Comparison of ENCODE assay signal across 14 mouse cellular contexts in the genomic region with DNA sequence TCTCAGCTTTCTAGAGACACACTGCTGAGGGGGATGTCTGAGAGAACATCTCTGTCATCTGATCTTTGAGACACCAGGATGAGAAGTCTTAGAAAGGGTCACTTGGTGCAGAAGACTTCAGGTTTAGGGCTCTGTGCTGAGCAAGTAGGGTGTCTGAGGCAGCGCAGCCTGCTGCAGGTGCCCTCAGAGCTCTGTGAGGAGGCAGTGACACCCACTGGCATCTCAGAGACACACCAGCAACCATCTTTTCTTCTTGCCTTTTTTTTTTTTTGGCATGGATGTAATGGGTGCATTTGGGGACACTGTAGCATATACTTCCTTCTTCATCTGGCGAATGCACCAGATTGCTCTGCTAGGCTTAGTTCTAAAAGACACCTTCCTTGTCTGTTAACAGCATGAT.
DNase-seq lines count a peak whose midpoint lies in the region; ATAC-seq lines count a peak whose summit lies in the region.
"Had no signal": no experiment of that assay in that cellular context is flagged by ENCODE, and none has a peak within 500 bp of the region (broad histone marks: within the 10 kb centered on the region; RNA-seq: fewer than 3 reads in every experiment).

No protein-coding gene starts in this region.

- no peak overlapping the region for H3K27ac ChIP-seq in forebrain, embryonic 16.5 days (ENCODE audit: low read length)
- H3K27ac ChIP-seq in forebrain, embryonic 15.5 days (replicated peaks) = no peak overlapping the region
- H3K27ac ChIP-seq in midbrain, embryonic 16.5 days (ENCODE audit: low read length) = no peak overlapping the region
- no peak overlapping the region for H3K27ac ChIP-seq in hindbrain, embryonic 13.5 days
- H3K27ac ChIP-seq: embryonic facial prominence, embryonic 10.5 days; limb, embryonic 13.5 days; lung, embryonic 15.5 days had no signal

- 0 out of 2 replicates have a peak, but pooled peaks have one; percentile 36 for ATAC-seq in forebrain, embryonic 16.5 days
- ATAC-seq in forebrain, embryonic 15.5 days (replicated peaks) = no peak
- no peak for ATAC-seq in midbrain, embryonic 16.5 days
- no peak for ATAC-seq in hindbrain, embryonic 13.5 days (ENCODE audit: low FRiP score)
- ATAC-seq: inflammation-experienced regulatory T-cells, adult 6 months had no signal

- no peaks in the 10 kb centered on the region for H3K27me3 ChIP-seq in forebrain, embryonic 16.5 days (replicated peaks; ENCODE audit: control insufficient read depth, insufficient read depth, low read length)
- no peaks in the 10 kb centered on the region for H3K27me3 ChIP-seq in forebrain, embryonic 15.5 days
- no peaks in the 10 kb centered on the region for H3K27me3 ChIP-seq in midbrain, embryonic 16.5 days (ENCODE audit: control insufficient read depth, insufficient read depth, low read depth, low read length)
- no peaks in the 10 kb centered on the region for H3K27me3 ChIP-seq in hindbrain, embryonic 13.5 days
- H3K27me3 ChIP-seq: limb, embryonic 13.5 days; lung, embryonic 15.5 days had no signal

- DNase-seq in brain, adult 2 months (ENCODE audit: low read depth, low spot score) = peak; percentile 92
- peak; percentile 69 to 74 for DNase-seq in cerebellum, postnatal 25 days
- DNase-seq in left cerebral cortex, postnatal 36 days (ENCODE audit: low spot score in 2 of 2) = peak; percentile 50 to 61
- DNase-seq in embryo, embryonic 9.5 days (ENCODE audit: extremely low spot score) = no peak
- DNase-seq: gastrocnemius, postnatal 36 days; heart, postnatal 10 days had no signal

- no peaks in the 10 kb centered on the region for H3K36me3 ChIP-seq in forebrain, embryonic 16.5 days (ENCODE audit: control insufficient read depth, insufficient read depth)
- H3K36me3 ChIP-seq in forebrain, embryonic 15.5 days = no peaks in the 10 kb centered on the region
- H3K36me3 ChIP-seq in midbrain, embryonic 16.5 days (ENCODE audit: control insufficient read depth, insufficient read depth, low read length) = no peaks in the 10 kb centered on the region
- H3K36me3 ChIP-seq in hindbrain, embryonic 13.5 days = no peaks in the 10 kb centered on the region
- H3K36me3 ChIP-seq: embryonic facial prominence, embryonic 10.5 days; limb, embryonic 13.5 days; lung, embryonic 15.5 days had no signal

- no peaks in the 10 kb centered on the region for H3K9me3 ChIP-seq in forebrain, embryonic 16.5 days (ENCODE audit: control insufficient read depth, low read length)
- H3K9me3 ChIP-seq in forebrain, embryonic 15.5 days = no peaks in the 10 kb centered on the region
- H3K9me3 ChIP-seq in midbrain, embryonic 16.5 days (replicated peaks; ENCODE audit: control insufficient read depth, low read length, poor library complexity, severe bottlenecking) = no peaks in the 10 kb centered on the region
- no peaks in the 10 kb centered on the region for H3K9me3 ChIP-seq in hindbrain, embryonic 13.5 days
- H3K9me3 ChIP-seq: embryonic facial prominence, embryonic 10.5 days; limb, embryonic 13.5 days; lung, embryonic 15.5 days had no signal

- peaks cover 8% of the 10 kb centered on the region for H3K4me1 ChIP-seq in forebrain, embryonic 16.5 days (replicated peaks; ENCODE audit: control insufficient read depth, insufficient read depth, low read length)
- peaks cover 8% of the 10 kb centered on the region; the same call in 1 of the 2 replicates for H3K4me1 ChIP-seq in forebrain, embryonic 15.5 days
- no peaks in the 10 kb centered on the region for H3K4me1 ChIP-seq in midbrain, embryonic 16.5 days (ENCODE audit: control insufficient read depth, insufficient read depth, low read length)
- peaks cover 7% of the 10 kb centered on the region for H3K4me1 ChIP-seq in hindbrain, embryonic 13.5 days (replicated peaks)
- H3K4me1 ChIP-seq: embryonic facial prominence, embryonic 10.5 days; limb, embryonic 13.5 days had no signal

- H3K9ac ChIP-seq in forebrain, embryonic 16.5 days (replicated peaks; ENCODE audit: low read depth, low read length) = no peak overlapping the region
- H3K9ac ChIP-seq in forebrain, embryonic 15.5 days (replicated peaks) = no peak overlapping the region
- no peak overlapping the region for H3K9ac ChIP-seq in midbrain, embryonic 16.5 days (ENCODE audit: low read depth, low read length)
- no peak overlapping the region for H3K9ac ChIP-seq in hindbrain, embryonic 13.5 days
- H3K9ac ChIP-seq: limb, embryonic 13.5 days; lung, embryonic 15.5 days had no signal

- intact Hi-C loops in left cerebral cortex, postnatal 36 days (cut with DNase I) = no loop called here

- no peak overlapping the region for H3K4me2 ChIP-seq in forebrain, embryonic 16.5 days (ENCODE audit: low read length)
- H3K4me2 ChIP-seq in forebrain, embryonic 15.5 days (replicated peaks) = no peak overlapping the region
- H3K4me2 ChIP-seq in midbrain, embryonic 16.5 days (ENCODE audit: low read length) = no peak overlapping the region
- H3K4me2 ChIP-seq in hindbrain, embryonic 13.5 days = no peak overlapping the region
- H3K4me2 ChIP-seq: limb, embryonic 13.5 days; lung, embryonic 15.5 days had no signal

- WGBS in forebrain, embryonic 16.5 days = 78% methylated on average over 2 of the region's 2 CpGs
- 82% methylated on average over 2 of the region's 2 CpGs for WGBS in forebrain, embryonic 15.5 days
- WGBS in midbrain, embryonic 16.5 days = 88% methylated on average over 2 of the region's 2 CpGs
- 85% methylated on average over 2 of the region's 2 CpGs for WGBS in hindbrain, embryonic 13.5 days

- no peak overlapping the region for H3K4me3 ChIP-seq in forebrain, embryonic 16.5 days (replicated peaks; ENCODE audit: low read length)
- H3K4me3 ChIP-seq in forebrain, embryonic 15.5 days = no peak overlapping the region
- no peak overlapping the region for H3K4me3 ChIP-seq in midbrain, embryonic 16.5 days (ENCODE audit: low read depth, low read length)
- H3K4me3 ChIP-seq in hindbrain, embryonic 13.5 days = no peak overlapping the region
- H3K4me3 ChIP-seq: embryonic facial prominence, embryonic 10.5 days; limb, embryonic 13.5 days; lung, embryonic 15.5 days had no signal
